Mouse (Mus musculus) forelimb bud, embryonic 11.5 days (tissue): ENCODE data around the gene Pold1.
A peak's percentile ranks its signal among the peaks of the same experiment; 100 is the strongest.

Source experiments
- DNase-seq: peaks from one replicate; pipeline ENCODE4 v3.0.0-alpha.2; 2012; ENCODE audit warnings: low read depth, low spot score

Pold1 gene

GRCm38 (mm10) chr7:44487936-44488335, 60.7 kb downstream of the Pold1 start:
- DNase-seq = no peak

DNA sequence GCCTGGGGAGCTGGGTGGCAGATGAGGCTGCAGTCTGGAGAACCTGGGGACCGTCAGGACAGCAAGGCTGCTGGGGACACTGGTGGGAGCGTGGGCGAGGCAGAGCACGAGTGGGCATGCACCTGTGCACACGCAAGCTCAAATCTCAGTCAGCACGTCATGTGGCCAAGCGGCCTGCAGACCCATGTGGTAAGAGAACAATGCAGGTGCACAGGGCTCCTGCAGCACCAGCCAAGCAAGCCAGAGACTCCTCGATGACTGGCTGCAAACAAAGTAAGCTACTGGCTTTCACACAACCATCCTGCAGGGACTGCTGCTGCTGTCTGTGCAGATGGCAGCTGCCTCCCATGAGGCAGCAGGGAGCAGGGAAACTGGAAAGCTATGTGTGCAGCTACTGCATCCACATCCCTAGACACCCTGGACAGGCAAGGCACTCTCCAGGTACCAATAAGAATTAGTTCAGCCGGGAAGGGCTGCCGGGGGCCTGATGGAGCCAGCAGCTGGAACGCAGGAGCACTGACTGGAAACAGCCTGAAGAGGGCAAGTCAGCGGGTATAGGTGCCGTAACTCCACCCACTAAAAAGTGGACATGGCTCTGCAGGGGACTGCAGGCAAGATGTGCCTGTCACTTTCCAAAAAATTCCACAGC, 61.6 kb downstream of the Pold1 start:
- DNase-seq = no peak

DNA sequence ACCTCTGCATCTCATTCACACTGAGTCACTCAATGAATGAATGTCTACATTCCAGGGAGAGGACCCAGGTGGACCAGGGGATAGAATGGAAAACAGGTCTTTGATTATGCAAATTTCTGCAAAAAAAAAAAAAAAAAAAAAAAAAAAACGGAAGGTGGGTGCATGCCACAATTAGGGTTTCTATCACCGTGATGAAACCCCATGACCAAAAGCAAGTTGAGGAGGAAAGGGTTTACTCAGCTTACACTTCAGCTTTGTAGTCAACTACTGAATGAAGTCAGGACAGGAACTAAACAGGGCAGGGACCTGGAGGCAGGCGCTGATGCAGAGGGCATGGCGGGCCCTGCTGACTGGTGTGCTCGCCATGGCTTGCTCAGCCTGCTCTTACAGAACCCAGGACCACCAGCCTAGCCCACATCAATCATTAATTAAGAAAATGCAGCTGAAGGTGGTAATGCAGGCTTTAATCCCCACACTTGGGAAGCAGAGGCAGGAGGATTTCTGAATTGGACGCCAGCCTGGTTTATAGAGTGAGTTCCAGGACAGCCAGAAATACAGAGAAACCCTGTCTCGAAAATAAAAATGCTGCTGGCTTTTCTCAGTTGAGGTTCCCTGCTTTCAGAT, 63.0 kb downstream of the Pold1 start:
- DNase-seq = no peak

DNA sequence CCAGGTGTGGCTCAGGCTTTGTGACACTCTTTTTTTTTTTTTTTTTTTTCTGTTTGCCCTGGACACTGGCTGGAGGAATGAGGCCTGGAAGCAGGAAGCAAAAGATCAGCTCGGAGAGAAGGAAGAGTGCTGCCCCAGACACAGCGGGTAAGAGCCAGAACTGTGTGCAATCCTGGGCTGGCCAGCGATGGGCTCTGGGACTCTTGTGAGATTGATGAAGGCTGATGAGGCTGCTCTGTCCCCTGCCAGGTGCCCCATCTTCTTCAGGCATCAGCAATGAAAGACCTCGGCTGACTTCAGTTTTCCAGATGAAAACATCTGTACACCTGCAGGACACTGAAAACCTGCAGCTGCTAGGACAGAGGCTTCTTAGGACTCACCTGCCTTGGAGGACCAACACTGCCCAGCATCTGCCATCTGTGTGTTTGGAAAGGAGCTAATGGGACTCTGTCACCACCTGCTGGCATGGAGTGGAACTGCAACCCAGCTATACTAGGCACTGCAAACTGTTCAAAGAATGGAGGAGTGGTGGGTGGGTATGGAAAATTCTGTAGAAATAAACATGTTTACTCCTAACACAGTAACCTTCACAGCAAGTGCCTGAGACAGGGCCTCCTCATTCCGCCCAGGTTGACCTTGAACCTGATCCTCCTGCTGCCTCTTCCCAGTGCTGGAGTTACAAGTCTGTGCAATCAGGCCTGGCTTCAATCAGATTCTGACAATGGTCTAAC, 63.6 kb downstream of the Pold1 start:
- peak; percentile 85 for DNase-seq

DNA sequence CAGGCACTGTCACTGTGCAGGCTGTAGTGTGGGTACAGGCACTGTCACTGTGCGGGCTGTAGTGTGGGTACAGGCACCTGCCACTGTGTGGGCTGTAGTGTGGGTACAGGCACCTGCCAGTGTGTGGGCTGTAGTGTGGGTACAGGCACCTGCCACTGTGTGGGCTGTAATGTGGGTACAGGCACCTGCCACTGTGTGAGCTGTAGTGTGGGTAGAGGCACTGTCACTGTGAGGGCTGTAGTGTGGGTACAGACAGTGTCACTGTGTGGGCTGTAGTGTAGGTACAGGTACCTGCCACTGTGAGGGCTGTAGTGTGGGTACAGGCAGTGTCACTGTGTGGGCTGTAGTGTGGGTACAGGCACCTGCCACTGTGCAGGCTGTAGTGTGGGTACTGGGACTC, 64.5 kb downstream of the Pold1 start:
- DNase-seq = no peak

GRCm38 (mm10) chr7:44482836-44483435, 65.7 kb downstream of the Pold1 start:
- no peak for DNase-seq
